Comparison of ENCODE assay signal across 7 mouse cellular contexts in genomic region chr7:6285842-6286705, GRCm38 (mm10). TPM values are rescaled to one million over a fixed set of nuclear protein-coding genes. Genes with fewer than 3 reads are reported as not detected.
A peak's percentile ranks its signal among the peaks of the same experiment; 100 is the strongest.
DNase-seq lines count a peak whose midpoint lies in the region; ATAC-seq and TF ChIP-seq lines count a peak whose summit lies in the region.

Gene Zfp667, plus strand, starts transcription at chr7:6286579.

- peak within 1 kb of the TSS; percentile 50 for H3K9ac ChIP-seq in embryonic facial prominence, embryonic 11.5 days (replicated peaks; ENCODE audit: low read length)
- peak within 1 kb of the TSS; percentile 57 for H3K9ac ChIP-seq in limb, embryonic 12.5 days (replicated peaks)
- H3K9ac ChIP-seq in midbrain, embryonic 15.5 days = peak within 1 kb of the TSS; percentile 43

- 3% methylated on average over 47 of the region's 50 CpGs for WGBS in embryonic facial prominence, embryonic 11.5 days
- WGBS in kidney, adult 2 months = 3% methylated on average over 50 of the region's 50 CpGs
- WGBS in limb, embryonic 12.5 days = 4% methylated on average over 49 of the region's 50 CpGs
- WGBS in midbrain, embryonic 15.5 days = 3% methylated on average over 50 of the region's 50 CpGs
- WGBS in spleen, adult 2 months = 2% methylated on average over 50 of the region's 50 CpGs

- peak within 1 kb of the TSS; percentile 51 for H3K4me2 ChIP-seq in embryonic facial prominence, embryonic 11.5 days (ENCODE audit: low read depth, low read length)
- peak within 1 kb of the TSS; percentile 67 for H3K4me2 ChIP-seq in limb, embryonic 12.5 days
- H3K4me2 ChIP-seq in midbrain, embryonic 15.5 days = peak within 1 kb of the TSS; percentile 86

- H3K4me1 ChIP-seq in embryonic facial prominence, embryonic 11.5 days (ENCODE audit: control insufficient read depth, insufficient read depth, low read length) = no peaks in the 10 kb centered on the region
- H3K4me1 ChIP-seq in kidney, adult 2 months (ENCODE audit: control insufficient read depth, insufficient read depth, low read length) = no peaks in the 10 kb centered on the region
- peaks cover 10% of the 10 kb centered on the region for H3K4me1 ChIP-seq in limb, embryonic 12.5 days (replicated peaks)
- peaks cover 31% of the 10 kb centered on the region for H3K4me1 ChIP-seq in midbrain, embryonic 15.5 days
- peaks cover 7% of the 10 kb centered on the region; the same call in 1 of the 2 replicates for H3K4me1 ChIP-seq in spleen, adult 2 months (ENCODE audit: control insufficient read depth, insufficient read depth, insufficient read length)

- DNase-seq in adrenal gland, postnatal 14 days = peak; percentile 99
- peak; percentile 98 for DNase-seq in embryonic facial prominence, embryonic 11.5 days (ENCODE audit: low spot score)
- DNase-seq in heart, adult 18-20 months = peak; percentile 98 to 99
- DNase-seq in kidney, adult 2 months = peak; percentile 98
- peak; percentile 94 to 99 for DNase-seq in spleen, adult 2 months (ENCODE audit: low read depth in 1 of 2, low spot score in 2 of 2)

- H3K36me3 ChIP-seq in embryonic facial prominence, embryonic 11.5 days (replicated peaks; ENCODE audit: control insufficient read depth, insufficient read depth, low read depth, low read length) = no peaks in the 10 kb centered on the region
- no peaks in the 10 kb centered on the region for H3K36me3 ChIP-seq in kidney, adult 2 months (ENCODE audit: control insufficient read depth, insufficient read depth, low read length)
- peaks cover 4% of the 10 kb centered on the region; the same call in 1 of the 2 replicates for H3K36me3 ChIP-seq in limb, embryonic 12.5 days
- H3K36me3 ChIP-seq in midbrain, embryonic 15.5 days (replicated peaks) = 0 out of 2 replicates have a peak, but pooled peaks cover 3% of the 10 kb centered on the region
- H3K36me3 ChIP-seq in spleen, adult 2 months (ENCODE audit: control insufficient read depth, insufficient read depth, low read length) = no peaks in the 10 kb centered on the region

- peak within 1 kb of the TSS; percentile 45 for H3K4me3 ChIP-seq in embryonic facial prominence, embryonic 11.5 days (ENCODE audit: low read depth, low read length)
- H3K4me3 ChIP-seq in kidney, adult 2 months (ENCODE audit: insufficient read depth, low read depth, low read length) = peak within 1 kb of the TSS; percentile 52
- H3K4me3 ChIP-seq in limb, embryonic 12.5 days (replicated peaks) = peak within 1 kb of the TSS; percentile 52
- peak within 1 kb of the TSS; percentile 45 for H3K4me3 ChIP-seq in midbrain, embryonic 15.5 days
- H3K4me3 ChIP-seq in spleen, adult 2 months (ENCODE audit: extremely low read depth, insufficient read depth, insufficient read length) = peak within 1 kb of the TSS; percentile 68

- no peak within 1 kb of the TSS; the same call in 1 of the 2 replicates for H3K27ac ChIP-seq in embryonic facial prominence, embryonic 11.5 days (replicated peaks; ENCODE audit: low read depth, low read length)
- peak within 1 kb of the TSS; percentile 32; the same call in 1 of the 2 replicates for H3K27ac ChIP-seq in kidney, adult 2 months (ENCODE audit: insufficient read depth, low read depth, low read length)
- peak within 1 kb of the TSS; percentile 67; the same call in 1 of the 2 replicates for H3K27ac ChIP-seq in limb, embryonic 12.5 days
- peak within 1 kb of the TSS; percentile 78 for H3K27ac ChIP-seq in midbrain, embryonic 15.5 days
- H3K27ac ChIP-seq in spleen, adult 2 months (ENCODE audit: insufficient read depth, low read length) = peak within 1 kb of the TSS; percentile 61

- ATAC-seq in embryonic facial prominence, embryonic 11.5 days (replicated peaks; ENCODE audit: insufficient number of reproducible peaks, low FRiP score, low TSS enrichment, low read depth) = peak; percentile 85
- peak; percentile 82 for ATAC-seq in limb, embryonic 12.5 days (ENCODE audit: insufficient number of reproducible peaks, insufficient read depth, low FRiP score, low TSS enrichment, low read depth)
- ATAC-seq in midbrain, embryonic 15.5 days (replicated peaks) = peak; percentile 79

- H3K27me3 ChIP-seq in embryonic facial prominence, embryonic 11.5 days (ENCODE audit: control insufficient read depth, insufficient read depth, low read length) = no peaks in the 10 kb centered on the region
- H3K27me3 ChIP-seq in kidney, adult 2 months (replicated peaks; ENCODE audit: control insufficient read depth, insufficient read depth, low read length) = no peaks in the 10 kb centered on the region
- no peaks in the 10 kb centered on the region for H3K27me3 ChIP-seq in limb, embryonic 12.5 days
- H3K27me3 ChIP-seq in midbrain, embryonic 15.5 days (replicated peaks) = no peaks in the 10 kb centered on the region
- H3K27me3 ChIP-seq in spleen, adult 2 months (ENCODE audit: control insufficient read depth, insufficient read depth, low read length) = no peaks in the 10 kb centered on the region

- H3K9me3 ChIP-seq in embryonic facial prominence, embryonic 11.5 days (replicated peaks; ENCODE audit: control insufficient read depth, low read length) = no peaks in the 10 kb centered on the region
- no peaks in the 10 kb centered on the region for H3K9me3 ChIP-seq in limb, embryonic 12.5 days
- no peaks in the 10 kb centered on the region for H3K9me3 ChIP-seq in midbrain, embryonic 15.5 days

- TF ChIP-seq POLR2A in kidney, adult 2 months (IDR thresholded peaks at IDR 0.05; ENCODE audit: low read depth, low read length) = peak; percentile 36
- 0 out of 2 replicates have a peak, but pooled peaks have one; percentile 10 for TF ChIP-seq POLR2A in spleen, adult 2 months (IDR thresholded peaks at IDR 0.05; ENCODE audit: low read depth, low read length)

- no peak for TF ChIP-seq CTCF in kidney, adult 2 months (conservative IDR thresholded peaks at IDR 0.05; ENCODE audit: insufficient read depth, insufficient read length, low read depth, low read length)
- no peak for TF ChIP-seq CTCF in spleen, adult 2 months (IDR thresholded peaks at IDR 0.05; ENCODE audit: extremely low read depth, insufficient read depth, insufficient read length, insufficient replicate concordance)

RNA-seq across cellular contexts. Expression of gene Zfp667, which starts in this region (rescaled TPM):
- 7.1 and 7.2 TPM in 2 replicates for total RNA-seq in adrenal gland, postnatal 14 days (2021)
- polyA plus RNA-seq in embryonic facial prominence, embryonic 11.5 days (2014; fragmentation: Nextera tagmentation; extraction: Ambion mirVana) = 7.4 and 8.2 TPM in 2 replicates
- 1 to 10 TPM; 2.7 to 3.7 TPM for total RNA-seq in heart, adult 18-20 months (2021)
- 0.75 and 0.95 TPM in 2 replicates for polyA plus RNA-seq in kidney, adult 2 months (2012; rRNA removed)
- polyA plus RNA-seq in limb, embryonic 12.5 days (2016; fragmentation: Nextera tagmentation; extraction: Ambion mirVana) = 8.3 and 8.8 TPM in 2 replicates
- 15.5 and 16.8 TPM in 2 replicates for polyA plus RNA-seq in midbrain, embryonic 15.5 days (2015; fragmentation: Nextera tagmentation; extraction: Ambion mirVana)
- polyA plus RNA-seq in spleen, adult 2 months (2012; rRNA removed) = 0.35 and 0.44 TPM in 2 replicates

Comparison
In these comparisons a context has a peak if more than half of its experiments do, and no peak if none do; other contexts are left out.
1. Peak in DNase-seq, H3K4me3 ChIP-seq and H3K27ac ChIP-seq in kidney, adult 2 months; RNA of the gene not detected or under 1 TPM.
2. Peak in DNase-seq, H3K4me3 ChIP-seq and H3K27ac ChIP-seq in spleen, adult 2 months; RNA of the gene not detected or under 1 TPM.